Mouse (Mus musculus): ENCODE results near the gene Hist1h4k.
"Not testable (repeated sequence)": the region's sequence is repeated elsewhere in the genome, so short reads cannot be mapped to it uniquely, and the experiment has no call there.

DNA sequence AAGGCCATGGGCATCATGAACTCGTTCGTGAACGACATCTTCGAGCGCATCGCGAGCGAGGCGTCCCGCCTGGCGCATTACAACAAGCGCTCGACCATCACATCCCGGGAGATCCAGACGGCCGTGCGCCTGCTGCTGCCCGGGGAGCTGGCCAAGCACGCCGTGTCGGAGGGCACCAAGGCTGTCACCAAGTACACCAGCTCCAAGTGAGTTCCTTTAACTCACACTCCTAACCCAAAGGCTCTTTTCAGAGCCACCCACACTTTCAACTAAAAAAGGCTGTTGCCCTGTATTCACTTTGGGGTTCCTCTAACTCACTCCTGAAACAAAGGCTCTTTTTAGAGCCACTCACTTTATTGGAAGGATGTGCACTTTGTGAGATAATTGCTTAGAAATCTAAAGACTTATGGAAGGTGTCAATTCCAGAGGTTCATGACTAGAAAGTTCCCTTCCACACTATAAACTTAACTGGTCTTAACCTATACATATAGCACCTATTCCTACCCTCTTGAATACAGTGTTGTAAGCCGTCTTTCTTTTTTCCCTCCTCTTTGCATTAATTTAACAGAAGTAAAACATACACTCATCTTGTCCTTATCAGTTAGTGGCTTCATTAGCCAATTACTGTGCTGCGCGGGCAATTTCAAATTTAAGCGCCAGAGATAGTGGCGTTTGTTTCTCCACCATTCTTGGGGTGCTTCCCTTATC is 4.1 kb upstream of the Hist1h4k start:
- not testable (repeated sequence) for TF ChIP-seq CTCF, EP300 (IDR thresholded peaks at IDR 0.05)
